Mouse (Mus musculus) liver, adult 2 months (tissue): ENCODE measurements around the gene Upk3bl. TPM values are rescaled to one million over a fixed set of nuclear protein-coding genes. Genes with fewer than 3 reads are reported as not detected.

ENCODE experiments used
- DNase-seq: peaks from one replicate; pipeline ENCODE4 v3.0.0-alpha.2; 2011; ENCODE audit warnings: low read depth, low spot score; ENCODE audit errors: extremely low read depth
- H3K27ac ChIP-seq: fragments of 200-500 bp; replicated peaks from 2 replicates; pipeline ENCODE4 v1.5.1; 2012; ENCODE audit warnings: low read depth, mild to moderate bottlenecking, control low read depth, inconsistent platforms, low read length; ENCODE audit not compliant: insufficient read depth
- H3K27me3 ChIP-seq: fragments of 200-500 bp; 2 replicates; pipeline ENCODE4 v1.6.1; 2012; ENCODE audit warnings: mild to moderate bottlenecking, moderate library complexity, low read length, inconsistent platforms; ENCODE audit not compliant: control insufficient read depth, insufficient read depth
- H3K36me3 ChIP-seq: fragments of 200-500 bp; 2 replicates; pipeline ENCODE4 v1.6.1; 2012; ENCODE audit warnings: low read length, inconsistent platforms; ENCODE audit not compliant: control insufficient read depth, insufficient read depth
- H3K4me1 ChIP-seq: fragments of 200-500 bp; 2 replicates; pipeline ENCODE4 v1.6.1; 2011; ENCODE audit warnings: low read length; ENCODE audit not compliant: control insufficient read depth, insufficient read depth
- H3K4me3 ChIP-seq: fragments of 200-500 bp; 2 replicates; pipeline ENCODE4 v1.5.1; 2011; ENCODE audit warnings: low read depth, mild to moderate bottlenecking, control low read depth, low read length, moderate library complexity; ENCODE audit not compliant: insufficient read depth
- H3K79me2 ChIP-seq: fragments of 200-500 bp; 2 replicates; pipeline ENCODE4 v1.6.1; 2012; ENCODE audit warnings: inconsistent platforms, mild to moderate bottlenecking, low read length, moderate library complexity; ENCODE audit not compliant: control insufficient read depth, insufficient read depth
- H3K9ac ChIP-seq: fragments of 200-500 bp; 2 replicates; pipeline ENCODE4 v1.6.1; 2012; ENCODE audit warnings: low read depth, mild to moderate bottlenecking, control low read depth, inconsistent platforms, low read length
- CTCF ChIP-seq: fragments of 200-500 bp; IDR thresholded peaks from 2 replicates; pipeline ENCODE4 v1.5.1; 2011; ENCODE audit warnings: low read depth, low read length, control low read depth
- POLR2A ChIP-seq: fragments of 200-500 bp; IDR thresholded peaks from 2 replicates; pipeline ENCODE4 v1.6.1; 2011; ENCODE audit warnings: low read length, control low read depth; ENCODE audit not compliant: insufficient read depth; ENCODE audit errors: extremely low read depth
- WGBS: fragments of 180-500 bp; shearing (Covaris S2); methylation state at CpG from one replicate; pipeline ENCODE4 v1.1.7; 2018; 5-methylcytosine and 5-hydroxymethylcytosine counted together
- polyA plus RNA-seq: library from polyadenylated mRNA; depleted of rRNA; stranded (reverse); fragments of >200 nt; gene quantifications from 2 replicates; pipeline ENCODE4 v1.2.3, GENCODE M21; 2012
- total RNA-seq: library from RNA; depleted of rRNA; stranded (reverse); fragments of >200 nt; gene quantifications from 2 replicates; pipeline ENCODE4 v1.2.3, GENCODE M21; 2014

Upk3bl gene
- total and polyA plus RNA-seq, 2 experiments = not detected

DNA sequence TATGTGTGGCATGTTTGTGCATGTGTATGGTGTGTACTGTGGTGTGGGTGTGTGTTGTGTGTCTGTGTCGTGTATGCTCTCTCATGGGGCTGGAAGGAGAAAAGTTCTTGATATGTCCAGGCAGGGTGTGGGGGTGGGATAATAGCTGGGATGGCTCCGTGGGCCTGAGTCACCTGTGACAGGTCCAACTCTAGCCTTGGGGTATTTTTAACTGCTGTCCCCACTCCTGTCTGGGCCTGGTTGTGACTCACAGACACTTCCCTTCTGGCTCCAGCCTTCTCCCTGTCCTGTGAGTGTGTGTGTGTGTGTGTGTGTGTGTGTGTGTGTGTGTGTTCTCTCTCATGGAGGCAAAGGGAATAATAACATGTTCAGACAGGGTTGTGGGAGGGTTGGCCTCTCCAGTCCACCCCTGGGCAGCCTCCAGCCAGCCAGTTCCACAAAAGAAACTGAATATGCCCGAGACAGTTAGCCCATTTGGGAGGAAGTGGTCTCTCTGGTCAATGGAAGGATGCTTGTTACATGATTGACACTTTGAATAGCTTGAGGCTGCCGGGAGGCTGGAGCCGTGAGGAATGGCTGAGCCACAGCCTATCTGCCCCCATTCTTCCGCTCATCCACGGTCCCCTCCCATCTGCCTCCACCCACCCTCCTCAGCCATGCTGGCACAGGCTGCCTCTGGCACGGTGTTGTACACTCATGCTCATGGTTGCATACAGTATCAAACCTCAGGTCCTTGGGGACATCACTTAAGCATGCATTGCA is 40.1 kb downstream of the Upk3bl start:
- no peaks in the 10 kb centered on the region for H3K79me2 ChIP-seq
- H3K27me3 ChIP-seq = no peaks in the 10 kb centered on the region
- no peaks in the 10 kb centered on the region for H3K4me1 ChIP-seq
- H3K36me3 ChIP-seq = no peaks in the 10 kb centered on the region
- 75% methylated on average over 8 of the region's 8 CpGs for WGBS
- H3K27ac ChIP-seq = no peak overlapping the region
- DNase-seq = no peak
- no peak overlapping the region for H3K9ac ChIP-seq
- no peak overlapping the region for H3K4me3 ChIP-seq
- TF ChIP-seq CTCF = no peak
- TF ChIP-seq POLR2A = no peak

DNA sequence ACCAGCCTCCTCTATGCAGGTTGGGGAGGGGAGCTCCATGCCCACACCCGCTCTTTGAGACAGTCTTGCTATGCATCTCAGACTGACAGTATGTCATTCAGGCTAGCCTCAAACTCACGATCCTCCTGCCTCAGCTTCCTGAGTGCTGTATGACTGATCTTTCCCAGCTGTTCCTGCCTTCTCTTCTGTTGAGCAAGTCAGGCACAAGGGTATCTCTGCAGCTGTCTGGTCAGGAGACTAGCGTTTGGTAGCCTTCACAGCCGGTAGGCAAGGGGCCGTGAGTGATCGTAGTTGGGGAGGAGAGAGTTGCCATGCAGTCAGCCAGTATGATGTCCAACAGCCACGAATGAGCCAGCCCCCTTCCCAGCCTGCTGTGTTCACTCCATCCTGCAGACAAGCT is 40.8 kb downstream of the Upk3bl start:
- no peak for TF ChIP-seq CTCF
- no peak for TF ChIP-seq POLR2A
- no peak for DNase-seq
- WGBS = 77% methylated on average over 7 of the region's 7 CpGs
- H3K4me3 ChIP-seq = no peak overlapping the region
- no peak overlapping the region for H3K27ac ChIP-seq
- H3K9ac ChIP-seq = no peak overlapping the region
- no peaks in the 10 kb centered on the region for H3K27me3 ChIP-seq
- H3K79me2 ChIP-seq = no peaks in the 10 kb centered on the region
- H3K36me3 ChIP-seq = no peaks in the 10 kb centered on the region
- no peaks in the 10 kb centered on the region for H3K4me1 ChIP-seq

DNA sequence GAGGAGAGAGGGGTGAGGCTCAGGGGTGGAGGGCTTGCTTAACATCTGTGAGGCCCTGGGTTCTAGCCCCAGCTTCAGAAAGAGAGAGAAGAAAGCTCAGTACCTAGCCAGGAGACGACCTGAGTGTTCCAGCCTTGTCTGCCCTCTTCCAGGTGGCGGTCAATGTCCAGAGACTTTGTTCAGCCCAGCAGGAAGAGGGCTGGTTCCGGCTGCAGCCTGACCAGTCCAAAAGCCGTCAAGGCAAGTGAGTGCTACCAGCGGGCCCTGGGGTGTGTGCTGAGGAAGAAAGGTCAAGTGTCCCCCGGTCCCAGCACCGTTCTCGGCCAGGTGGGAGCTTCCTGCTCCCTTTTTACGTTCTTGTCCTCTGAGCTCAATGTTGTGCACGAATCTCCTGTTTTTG is 44.2 kb downstream of the Upk3bl start:
- Histone ChIP-seq H3K4me1 (peaks cover 2% of the 10 kb centered on the region; the same call in 1 of the 2 replicates), H3K79me2 (no peaks in the 10 kb centered on the region)

DNA sequence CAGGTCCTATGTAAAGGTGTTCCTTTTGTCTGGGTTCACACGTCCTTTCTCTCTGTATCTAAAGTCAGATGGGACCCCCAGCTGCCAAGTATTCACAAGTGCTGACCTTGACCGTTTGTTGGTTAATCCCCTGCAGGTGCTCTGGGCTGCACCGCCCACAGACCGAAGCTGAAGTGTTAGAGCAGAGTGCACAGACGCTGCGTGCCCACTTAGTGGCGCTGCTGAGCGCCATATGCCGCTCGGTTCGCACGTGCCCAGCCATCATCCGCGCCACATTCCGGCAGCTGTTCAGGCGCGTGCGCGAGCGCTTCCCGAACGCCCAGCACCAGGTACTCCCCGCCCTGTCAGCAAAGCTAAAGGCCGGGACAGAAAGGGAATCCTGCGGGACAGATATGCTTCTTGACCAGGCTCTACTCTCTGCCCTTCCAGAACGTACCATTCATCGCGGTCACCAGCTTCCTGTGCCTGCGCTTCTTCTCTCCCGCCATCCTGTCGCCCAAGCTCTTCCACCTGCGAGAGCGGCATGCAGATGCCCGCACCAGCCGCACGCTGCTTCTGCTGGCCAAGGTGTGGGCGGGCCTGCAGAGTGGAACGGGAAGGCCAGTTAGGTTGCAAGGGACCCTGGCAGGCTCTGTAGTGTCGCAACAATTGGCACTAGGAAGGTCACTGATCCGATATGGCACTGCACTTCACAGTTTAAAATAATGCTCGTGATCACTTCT is 48.0 kb downstream of the Upk3bl start:
- TF ChIP-seq POLR2A (no peak), CTCF (peak; percentile 96)
- H3K27ac ChIP-seq = no peak overlapping the region
- H3K36me3 ChIP-seq = no peaks in the 10 kb centered on the region
- peaks cover 2% of the 10 kb centered on the region; the same call in 1 of the 2 replicates for H3K4me1 ChIP-seq
- no peaks in the 10 kb centered on the region for H3K79me2 ChIP-seq
- H3K4me3 ChIP-seq = peak overlapping the region; percentile 28; the same call in 1 of the 2 replicates
- H3K27me3 ChIP-seq = no peaks in the 10 kb centered on the region
- H3K9ac ChIP-seq = no peak overlapping the region
- 8% methylated on average over 41 of the region's 41 CpGs for WGBS
- DNase-seq = peak; percentile 79

More for the DNA sequence above, 44.2 kb downstream of the Upk3bl start:
- Histone ChIP-seq H3K4me3 (no peak overlapping the region), H3K27me3 (no peaks in the 10 kb centered on the region), H3K27ac (no peak overlapping the region), H3K9ac (no peak overlapping the region), H3K36me3 (no peaks in the 10 kb centered on the region)
- TF ChIP-seq CTCF (no peak), POLR2A (no peak)
- no peak for DNase-seq
- 77% methylated on average over 10 of the region's 10 CpGs for WGBS

DNA sequence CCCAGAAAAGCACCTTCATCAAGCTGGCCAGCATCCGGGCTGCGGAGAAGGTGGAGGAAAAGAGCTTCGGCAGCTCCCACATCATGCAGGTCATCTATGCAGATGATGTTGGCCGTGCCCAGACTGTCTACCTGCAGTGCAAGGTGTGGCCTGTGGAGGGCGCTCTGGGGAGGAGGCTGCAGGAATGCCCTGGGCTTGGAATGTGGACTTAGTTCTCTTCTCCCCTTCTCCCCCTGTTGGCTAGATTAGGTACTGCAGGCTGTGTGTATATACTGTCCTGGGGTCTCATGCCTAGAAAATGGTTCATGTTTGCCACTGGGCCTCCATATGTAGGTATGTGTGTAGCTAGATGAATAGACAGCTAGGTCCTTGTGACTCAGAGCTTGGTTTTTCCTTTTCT is 50.2 kb downstream of the Upk3bl start:
- Histone ChIP-seq H3K27ac (no peak overlapping the region), H3K9ac (no peak overlapping the region), H3K4me3 (no peak overlapping the region), H3K36me3 (no peaks in the 10 kb centered on the region), H3K4me1 (peaks cover 2% of the 10 kb centered on the region; the same call in 1 of the 2 replicates), H3K27me3 (no peaks in the 10 kb centered on the region), H3K79me2 (no peaks in the 10 kb centered on the region)
- peak; percentile 39; the same call in 1 of the 2 replicates for TF ChIP-seq CTCF
- TF ChIP-seq POLR2A = no peak
- DNase-seq = no peak
- WGBS = 93% methylated on average over 5 of the region's 5 CpGs

DNA sequence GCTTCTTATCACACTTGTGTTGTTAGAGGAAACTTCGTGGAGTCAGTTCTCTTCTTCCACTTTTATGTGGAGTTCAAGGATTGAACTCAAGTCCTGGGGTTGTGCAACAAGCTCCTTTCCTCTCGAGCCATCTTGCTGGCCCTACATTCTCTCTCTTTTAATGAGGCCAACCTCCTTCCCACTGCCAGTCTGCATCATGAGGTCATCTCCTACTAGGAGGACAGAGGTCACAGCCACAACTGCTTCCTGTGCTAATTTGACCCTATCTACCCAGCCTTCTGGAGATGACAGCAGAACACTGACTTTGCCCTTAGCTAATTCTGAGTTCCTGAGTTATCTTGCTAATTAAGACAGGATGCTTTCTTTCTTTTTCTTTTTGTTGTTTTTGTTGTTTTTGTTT is 54.2 kb downstream of the Upk3bl start:
- Histone ChIP-seq H3K4me1 (no peaks in the 10 kb centered on the region), H3K9ac (no peak overlapping the region), H3K79me2 (no peaks in the 10 kb centered on the region), H3K36me3 (no peaks in the 10 kb centered on the region), H3K27ac (no peak overlapping the region), H3K27me3 (no peaks in the 10 kb centered on the region), H3K4me3 (no peak overlapping the region)
- DNase-seq = no peak
- WGBS = 37% methylated on average over 2 of the region's 2 CpGs
- TF ChIP-seq POLR2A = no peak
- no peak for TF ChIP-seq CTCF
